Mouse (Mus musculus) retina, adult 2 months (tissue): Measurements from ENCODE around the gene Fkbp10.

Source experiments
- DNase-seq: peaks from one replicate; pipeline ENCODE4 v3.0.0-alpha.2; 2012; ENCODE audit warnings: low read depth, low spot score

Gene Fkbp10

GRCm38 (mm10) chr11:100394353-100395074, 21.0 kb upstream of the Fkbp10 start:
- no peak for DNase-seq

- DNase-seq = no peak
Measured at GRCm38 (mm10) chr11:100395200-100395599, 20.3 kb upstream of the Fkbp10 start.

GRCm38 (mm10) chr11:100395861-100396631, 19.5 kb upstream of the Fkbp10 start:
- DNase-seq = no peak

- no peak for DNase-seq
Measured at GRCm38 (mm10) chr11:100396886-100397599, 18.5 kb upstream of the Fkbp10 start.

- DNase-seq = peak; percentile 93
Measured at GRCm38 (mm10) chr11:100397600-100398389, 17.7 kb upstream of the Fkbp10 start, which contains the start of gene Jup. Gene Jup (minus strand): TSS chr11:100397763.

GRCm38 (mm10) chr11:100398517-100398916, 17.0 kb upstream of the Fkbp10 start:
- DNase-seq = no peak

GRCm38 (mm10) chr11:100399320-100399719, 16.2 kb upstream of the Fkbp10 start:
- DNase-seq = no peak

- no peak for DNase-seq
Measured at GRCm38 (mm10) chr11:100399727-100400538, 15.6 kb upstream of the Fkbp10 start.

GRCm38 (mm10) chr11:100400842-100401241, 14.7 kb upstream of the Fkbp10 start:
- DNase-seq = no peak

- DNase-seq = no peak
Measured at GRCm38 (mm10) chr11:100402240-100402639, 13.3 kb upstream of the Fkbp10 start.

GRCm38 (mm10) chr11:100402682-100403081, 12.8 kb upstream of the Fkbp10 start:
- DNase-seq = no peak

GRCm38 (mm10) chr11:100403445-100404134, 11.9 kb upstream of the Fkbp10 start:
- DNase-seq = no peak

- DNase-seq = no peak
Measured at GRCm38 (mm10) chr11:100404456-100405074, 10.9 kb upstream of the Fkbp10 start.

- no peak for DNase-seq
Measured at GRCm38 (mm10) chr11:100406273-100406672, 9.2 kb upstream of the Fkbp10 start.

GRCm38 (mm10) chr11:100406995-100407705, 8.3 kb upstream of the Fkbp10 start:
- DNase-seq = no peak

GRCm38 (mm10) chr11:100408076-100408834, 7.2 kb upstream of the Fkbp10 start:
- DNase-seq = no peak

- no peak for DNase-seq
Measured at GRCm38 (mm10) chr11:100408835-100409462, 6.5 kb upstream of the Fkbp10 start.

GRCm38 (mm10) chr11:100409686-100410085, 5.8 kb upstream of the Fkbp10 start:
- DNase-seq = no peak
